Mouse (Mus musculus): Measurements from ENCODE around the gene Fam83d. TPM values are rescaled to one million over a fixed set of nuclear protein-coding genes. Genes with fewer than 3 reads are reported as not detected.

Gene Fam83d
- polyA plus RNA-seq, 1 experiment, result 5.6 TPM

DNA sequence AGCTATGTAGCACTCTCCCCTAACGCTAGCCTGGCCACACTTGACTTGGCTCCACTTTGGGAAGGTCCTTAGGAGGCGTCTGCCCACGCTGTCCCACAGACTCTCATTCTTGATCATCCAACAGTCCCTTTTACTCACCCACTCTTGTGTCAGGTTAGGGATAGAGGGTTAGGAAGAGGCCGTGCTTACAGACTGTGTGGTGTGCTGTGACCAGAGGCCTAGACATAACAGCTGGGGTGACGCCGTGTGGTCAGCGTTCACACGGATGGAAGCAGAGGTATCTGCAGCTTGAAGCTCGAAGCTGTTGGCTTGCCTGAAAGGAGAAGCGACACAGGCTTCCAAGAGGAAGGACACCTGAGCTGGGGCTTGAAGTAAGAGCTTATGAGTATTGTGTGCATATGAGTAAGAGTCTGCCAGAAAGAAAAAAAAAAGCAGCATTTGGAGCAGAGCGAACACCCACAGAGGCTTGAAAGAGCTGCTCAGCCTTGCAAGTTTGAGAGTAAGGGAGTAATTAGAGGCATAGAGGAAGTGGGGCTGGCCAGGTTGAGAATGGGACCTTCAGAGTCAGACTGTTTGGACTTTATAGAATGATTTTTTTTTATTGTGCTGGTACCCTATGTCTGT, 24.3 kb upstream of the Fam83d start:
- TF ChIP-seq CTCF (IDR thresholded peaks at IDR 0.05; ENCODE audit: low read depth, low read length) (no peak), POLR2A (IDR thresholded peaks at IDR 0.05; ENCODE audit: borderline replicate concordance, low read depth, low read length) (no peak)
- H3K4me3 ChIP-seq (ENCODE audit: insufficient read depth, low read length), result no peak overlapping the region
- H3K4me1 ChIP-seq (ENCODE audit: control insufficient read depth, insufficient read depth, low read length), result peaks cover 10% of the 10 kb centered on the region
- no peak overlapping the region for H3K27ac ChIP-seq (ENCODE audit: insufficient read depth, low read depth, low read length)

GRCm38 (mm10) chr2:158745049-158745482, 22.8 kb upstream of the Fam83d start:
- Histone ChIP-seq H3K4me1 (ENCODE audit: control insufficient read depth, insufficient read depth, low read length) (peaks cover 10% of the 10 kb centered on the region), H3K27ac (ENCODE audit: insufficient read depth, low read depth, low read length) (no peak overlapping the region), H3K4me3 (ENCODE audit: insufficient read depth, low read length) (no peak overlapping the region)
- peak; percentile 41 for TF ChIP-seq CTCF (IDR thresholded peaks at IDR 0.05; ENCODE audit: low read depth, low read length)
- TF ChIP-seq POLR2A (IDR thresholded peaks at IDR 0.05; ENCODE audit: borderline replicate concordance, low read depth, low read length), result no peak

DNA sequence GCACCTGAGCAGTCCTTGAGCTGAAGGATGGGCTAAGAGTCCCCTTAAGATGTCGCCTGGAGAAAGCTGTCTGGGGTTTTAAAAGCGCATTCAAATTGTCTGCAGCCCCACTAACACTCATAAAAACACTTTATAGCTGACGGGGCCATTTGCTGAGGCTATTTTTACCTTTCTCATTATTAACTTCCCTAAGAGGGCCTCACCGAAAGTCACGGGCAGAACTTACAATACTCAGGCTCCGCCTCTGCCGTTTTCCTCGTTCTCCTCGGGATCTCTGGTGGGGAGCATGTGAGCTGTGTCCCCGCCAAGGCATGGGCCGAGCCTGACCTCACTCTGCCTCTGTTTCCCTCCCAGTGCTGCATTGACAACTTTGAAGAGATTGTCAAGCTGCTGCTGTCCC, 21.7 kb upstream of the Fam83d start:
- peaks cover 10% of the 10 kb centered on the region for H3K4me1 ChIP-seq (ENCODE audit: control insufficient read depth, insufficient read depth, low read length)
- H3K27ac ChIP-seq (ENCODE audit: insufficient read depth, low read depth, low read length), result no peak overlapping the region
- TF ChIP-seq CTCF (IDR thresholded peaks at IDR 0.05; ENCODE audit: low read depth, low read length) (no peak), POLR2A (IDR thresholded peaks at IDR 0.05; ENCODE audit: borderline replicate concordance, low read depth, low read length) (no peak)
- peak overlapping the region; percentile 19 for H3K4me3 ChIP-seq (ENCODE audit: insufficient read depth, low read length)

DNA sequence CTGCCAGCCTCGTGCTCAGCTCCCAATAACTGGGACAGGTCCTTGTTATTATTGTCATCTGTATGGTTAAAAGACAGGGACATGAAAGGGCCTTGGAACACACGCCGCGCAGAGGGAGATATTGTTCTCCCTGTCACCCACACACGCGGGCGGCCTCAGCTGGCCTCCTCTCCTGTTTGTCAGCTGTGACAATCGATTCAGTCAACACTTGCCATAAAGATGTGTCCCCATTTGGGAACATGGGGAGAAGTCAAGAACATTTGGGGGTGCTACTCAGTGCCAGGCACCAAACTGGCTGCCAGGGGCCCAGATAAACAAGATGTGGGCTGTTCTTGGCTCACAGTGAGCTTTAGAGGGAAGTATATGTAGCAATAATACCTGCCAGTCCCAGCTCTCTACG, 18.5 kb upstream of the Fam83d start:
- Histone ChIP-seq H3K27ac (ENCODE audit: insufficient read depth, low read depth, low read length) (no peak overlapping the region), H3K4me1 (ENCODE audit: control insufficient read depth, insufficient read depth, low read length) (peaks cover 10% of the 10 kb centered on the region), H3K4me3 (ENCODE audit: insufficient read depth, low read length) (no peak overlapping the region)
- TF ChIP-seq POLR2A (IDR thresholded peaks at IDR 0.05; ENCODE audit: borderline replicate concordance, low read depth, low read length), result no peak
- TF ChIP-seq CTCF (IDR thresholded peaks at IDR 0.05; ENCODE audit: low read depth, low read length), result no peak

- H3K4me1 ChIP-seq (ENCODE audit: control insufficient read depth, insufficient read depth, low read length), result no peaks in the 10 kb centered on the region
- no peak overlapping the region for H3K4me3 ChIP-seq (ENCODE audit: insufficient read depth, low read length)
- TF ChIP-seq CTCF (IDR thresholded peaks at IDR 0.05; ENCODE audit: low read depth, low read length) (no peak), POLR2A (IDR thresholded peaks at IDR 0.05; ENCODE audit: borderline replicate concordance, low read depth, low read length) (no peak)
- no peak overlapping the region for H3K27ac ChIP-seq (ENCODE audit: insufficient read depth, low read depth, low read length)
These were observed 7.7 kb upstream of the Fam83d start for GRCm38 (mm10) chr2:158760231-158760630.

GRCm38 (mm10) chr2:158762339-158762738, 5.6 kb upstream of the Fam83d start:
- TF ChIP-seq POLR2A (IDR thresholded peaks at IDR 0.05; ENCODE audit: borderline replicate concordance, low read depth, low read length) (no peak), CTCF (IDR thresholded peaks at IDR 0.05; ENCODE audit: low read depth, low read length) (no peak)
- Histone ChIP-seq H3K4me1 (ENCODE audit: control insufficient read depth, insufficient read depth, low read length) (no peaks in the 10 kb centered on the region), H3K4me3 (ENCODE audit: insufficient read depth, low read length) (no peak overlapping the region), H3K27ac (ENCODE audit: insufficient read depth, low read depth, low read length) (no peak overlapping the region)

DNA sequence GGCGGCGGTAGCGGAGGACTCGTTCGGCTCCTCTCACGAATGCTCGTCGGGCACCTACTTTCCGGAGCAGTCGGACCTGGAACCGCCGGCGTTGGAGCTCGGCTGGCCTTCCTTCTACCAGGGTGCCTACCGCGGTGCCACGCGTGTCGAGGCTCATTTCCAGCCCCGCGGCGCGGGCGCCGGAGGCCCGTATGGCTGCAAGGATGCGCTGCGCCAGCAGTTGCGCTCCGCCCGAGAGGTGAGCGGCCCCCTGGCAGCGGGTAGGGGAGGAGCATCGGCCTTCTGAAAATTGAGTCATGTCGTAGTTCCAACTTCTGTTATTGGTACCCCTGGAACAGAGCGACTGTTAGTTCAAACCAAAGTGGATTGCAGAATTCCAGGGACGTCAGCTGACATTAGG, 457 bp downstream of the Fam83d start:
- Histone ChIP-seq H3K27ac (ENCODE audit: insufficient read depth, low read depth, low read length) (peak overlapping the region; percentile 49), H3K4me1 (ENCODE audit: control insufficient read depth, insufficient read depth, low read length) (peaks cover 27% of the 10 kb centered on the region), H3K4me3 (ENCODE audit: insufficient read depth, low read length) (peak overlapping the region; percentile 90)
- TF ChIP-seq CTCF (IDR thresholded peaks at IDR 0.05; ENCODE audit: low read depth, low read length) (no peak), POLR2A (IDR thresholded peaks at IDR 0.05; ENCODE audit: borderline replicate concordance, low read depth, low read length) (no peak)

GRCm38 (mm10) chr2:158768771-158769170, 878 bp downstream of the Fam83d start:
- TF ChIP-seq CTCF (IDR thresholded peaks at IDR 0.05; ENCODE audit: low read depth, low read length) (no peak), POLR2A (IDR thresholded peaks at IDR 0.05; ENCODE audit: borderline replicate concordance, low read depth, low read length) (no peak)
- H3K27ac ChIP-seq (ENCODE audit: insufficient read depth, low read depth, low read length), result no peak overlapping the region
- H3K4me1 ChIP-seq (ENCODE audit: control insufficient read depth, insufficient read depth, low read length), result peaks cover 27% of the 10 kb centered on the region
- H3K4me3 ChIP-seq (ENCODE audit: insufficient read depth, low read length), result peak overlapping the region; percentile 90

GRCm38 (mm10) chr2:158770126-158770757, 2.3 kb downstream of the Fam83d start:
- TF ChIP-seq CTCF (IDR thresholded peaks at IDR 0.05; ENCODE audit: low read depth, low read length) (no peak), POLR2A (IDR thresholded peaks at IDR 0.05; ENCODE audit: borderline replicate concordance, low read depth, low read length) (no peak)
- peaks cover 31% of the 10 kb centered on the region for H3K4me1 ChIP-seq (ENCODE audit: control insufficient read depth, insufficient read depth, low read length)
- no peak overlapping the region for H3K4me3 ChIP-seq (ENCODE audit: insufficient read depth, low read length)
- no peak overlapping the region for H3K27ac ChIP-seq (ENCODE audit: insufficient read depth, low read depth, low read length)

DNA sequence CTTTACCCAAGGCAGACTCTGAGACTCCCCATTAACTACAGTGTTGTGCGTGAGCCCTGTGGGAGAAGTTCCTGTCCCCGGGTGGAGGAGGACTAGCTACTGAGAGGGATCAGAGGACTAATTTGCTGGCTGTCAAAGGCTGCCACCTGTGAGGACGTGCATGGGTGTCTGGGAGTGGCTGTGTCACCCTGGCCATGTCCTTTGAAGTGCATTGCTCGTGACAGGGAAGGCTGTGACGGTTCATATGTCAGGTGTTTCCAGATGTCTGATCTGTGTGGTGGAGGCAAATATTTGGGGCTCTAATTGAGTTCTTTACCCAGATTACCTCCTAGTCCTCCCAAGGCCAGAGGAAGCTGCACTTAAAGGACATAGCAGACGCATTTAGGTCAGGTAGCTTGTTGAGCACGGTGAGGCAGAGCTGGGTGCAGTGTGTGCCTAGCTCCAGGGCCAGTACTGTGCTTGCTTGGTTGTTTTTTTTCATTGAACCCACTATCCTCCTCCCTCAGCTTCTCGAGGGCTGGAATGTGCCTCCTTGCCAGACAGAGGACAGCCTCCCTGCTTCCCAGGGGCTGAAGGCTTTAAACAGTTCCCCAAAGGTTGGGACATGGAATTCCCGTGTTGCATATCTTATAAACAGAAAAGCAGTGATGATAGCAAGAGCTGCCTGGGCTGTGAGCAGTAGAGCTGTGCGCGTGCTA, 3.3 kb downstream of the Fam83d start:
- TF ChIP-seq CTCF (IDR thresholded peaks at IDR 0.05; ENCODE audit: low read depth, low read length) (no peak), POLR2A (IDR thresholded peaks at IDR 0.05; ENCODE audit: borderline replicate concordance, low read depth, low read length) (no peak)
- Histone ChIP-seq H3K27ac (ENCODE audit: insufficient read depth, low read depth, low read length) (no peak overlapping the region), H3K4me3 (ENCODE audit: insufficient read depth, low read length) (no peak overlapping the region), H3K4me1 (ENCODE audit: control insufficient read depth, insufficient read depth, low read length) (peaks cover 31% of the 10 kb centered on the region)

All from bone marrow macrophage, adult 2 months (primary cell).